Mouse (Mus musculus) intestine, postnatal 0 days (tissue): ENCODE measurements at regions not wholly inside any gene's neighbourhood (a gene's known extent, or its start where the extent isn't known, plus 50 kb on each side); places are given as distances from the start of the nearest gene placed in this dataset.

Experiments
- ATAC-seq: fragments of 200-750 bp; cut with Nextera tagmentation; 2 replicates; pipeline ENCODE4 v1.8.0; 2017; ENCODE audit warnings: mild to moderate bottlenecking, moderate TSS enrichment, moderate library complexity
- H3K27ac ChIP-seq: fragments of 300-500 bp; sonication (generic); 2 replicates; pipeline ENCODE4 v1.5.1; 2014; ENCODE audit warnings: mild to moderate bottlenecking, low read depth, low read length, moderate library complexity
- H3K27me3 ChIP-seq: fragments of 300-500 bp; sonication (generic); replicated peaks from 2 replicates; pipeline ENCODE4 v1.6.1; 2014; ENCODE audit warnings: low read length, mixed read lengths; ENCODE audit not compliant: control insufficient read depth, insufficient read depth
- H3K36me3 ChIP-seq: fragments of 300-500 bp; sonication (generic); 2 replicates; pipeline ENCODE4 v1.6.1; 2014; ENCODE audit warnings: mild to moderate bottlenecking, moderate library complexity; ENCODE audit not compliant: control insufficient read depth, insufficient read depth
- H3K4me1 ChIP-seq: fragments of 300-500 bp; sonication (generic); replicated peaks from 2 replicates; pipeline ENCODE4 v1.6.1; 2014; ENCODE audit warnings: antibody characterized with exemption, low read length, mixed read lengths; ENCODE audit not compliant: control insufficient read depth, insufficient read depth
- H3K4me2 ChIP-seq: fragments of 300-500 bp; sonication (generic); replicated peaks from 2 replicates; pipeline ENCODE4 v1.6.1; 2014; ENCODE audit warnings: low read depth, mild to moderate bottlenecking, moderate library complexity
- H3K4me3 ChIP-seq: fragments of 300-500 bp; sonication (generic); 2 replicates; pipeline ENCODE4 v1.5.1; 2014; ENCODE audit warnings: low read depth, low read length
- H3K9ac ChIP-seq: fragments of 300-500 bp; sonication (generic); 2 replicates; pipeline ENCODE4 v1.6.1; 2014; ENCODE audit warnings: mild to moderate bottlenecking, low read depth, low read length
- H3K9me3 ChIP-seq: fragments of 300-500 bp; sonication (generic); 2 replicates; pipeline ENCODE4 v1.6.1; 2016; ENCODE audit warnings: mixed run types; ENCODE audit not compliant: control insufficient read depth
- CTCF ChIP-seq: sonication (generic); IDR thresholded peaks from 2 replicates; pipeline ENCODE4 v1.5.1; 2016; ENCODE audit warnings: low read depth, mild to moderate bottlenecking, control low read depth, antibody characterized with exemption, moderate library complexity
- WGBS: fragments of 180-500 bp; shearing (Covaris S2); extraction: QIAGEN DNeasy Blood & Tissue Kit; methylation state at CpG from one replicate; pipeline ENCODE4 v1.1.7; 2014; 5-methylcytosine and 5-hydroxymethylcytosine counted together

- Histone ChIP-seq H3K27me3 (no peaks in the 10 kb centered on the region), H3K9ac (no peak overlapping the region), H3K4me3 (no peak overlapping the region), H3K4me2 (no peak overlapping the region), H3K4me1 (no peaks in the 10 kb centered on the region), H3K27ac (no peak overlapping the region), H3K9me3 (no peaks in the 10 kb centered on the region), H3K36me3 (no peaks in the 10 kb centered on the region)
- TF ChIP-seq CTCF = no peak
- ATAC-seq = no peak
- WGBS = 67% methylated on average over 17 of the region's 17 CpGs
These were observed 156.2 kb upstream of the Cdyl start for GRCm38 (mm10) chr13:35503362-35503821.

GRCm38 (mm10) chr13:35507195-35507594 is 152.4 kb upstream of the Cdyl start:
- 70% methylated on average over 1 of the region's 1 CpGs for WGBS
- no peak overlapping the region for H3K4me2 ChIP-seq

DNA sequence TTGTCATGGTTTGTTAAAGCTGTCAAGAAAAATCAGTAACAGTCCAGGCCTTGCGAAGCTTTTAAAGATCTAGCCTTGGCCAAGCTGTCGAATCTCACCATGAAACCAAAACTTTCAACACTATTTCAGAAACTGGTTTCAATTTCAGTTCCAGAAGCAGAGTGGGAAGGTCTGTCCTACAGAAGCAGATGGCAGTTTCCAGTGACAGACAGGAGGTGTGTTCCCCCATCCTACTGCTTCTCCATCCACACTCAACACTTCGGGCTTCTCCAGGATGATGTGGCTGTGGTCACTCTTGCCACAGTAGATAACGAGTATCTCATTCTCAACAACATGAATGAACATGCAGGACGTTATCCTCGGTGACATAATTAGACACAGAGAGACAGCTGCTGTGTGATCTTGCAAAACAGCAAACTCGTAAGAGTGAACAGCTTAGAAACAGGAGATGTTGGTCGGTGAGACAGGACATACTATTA is 147.6 kb upstream of the Cdyl start:
- H3K4me2 ChIP-seq = no peak overlapping the region

More at GRCm38 (mm10) chr13:35507195-35507594, 152.4 kb upstream of the Cdyl start:
- Histone ChIP-seq H3K9me3 (no peaks in the 10 kb centered on the region), H3K27ac (no peak overlapping the region), H3K4me1 (no peaks in the 10 kb centered on the region), H3K4me3 (no peak overlapping the region), H3K36me3 (no peaks in the 10 kb centered on the region), H3K9ac (no peak overlapping the region), H3K27me3 (no peaks in the 10 kb centered on the region)
- no peak for ATAC-seq
- TF ChIP-seq CTCF = no peak

GRCm38 (mm10) chr13:35513120-35513519 is 146.5 kb upstream of the Cdyl start:
- ATAC-seq = no peak
- no peak for TF ChIP-seq CTCF
- no peaks in the 10 kb centered on the region for H3K27me3 ChIP-seq
- no peak overlapping the region for H3K4me2 ChIP-seq
- no peak overlapping the region for H3K4me3 ChIP-seq
- WGBS = 83% methylated on average over 8 of the region's 8 CpGs
- no peak overlapping the region for H3K9ac ChIP-seq
- no peaks in the 10 kb centered on the region for H3K4me1 ChIP-seq
- no peak overlapping the region for H3K27ac ChIP-seq
- no peaks in the 10 kb centered on the region for H3K9me3 ChIP-seq
- no peaks in the 10 kb centered on the region for H3K36me3 ChIP-seq

More for the DNA sequence above, 147.6 kb upstream of the Cdyl start:
- Histone ChIP-seq H3K9me3 (no peaks in the 10 kb centered on the region), H3K4me3 (no peak overlapping the region), H3K4me1 (no peaks in the 10 kb centered on the region), H3K27me3 (no peaks in the 10 kb centered on the region), H3K27ac (no peak overlapping the region), H3K36me3 (no peaks in the 10 kb centered on the region), H3K9ac (no peak overlapping the region)
- 88% methylated on average over 8 of the region's 8 CpGs for WGBS
- ATAC-seq = no peak
- TF ChIP-seq CTCF = no peak

DNA sequence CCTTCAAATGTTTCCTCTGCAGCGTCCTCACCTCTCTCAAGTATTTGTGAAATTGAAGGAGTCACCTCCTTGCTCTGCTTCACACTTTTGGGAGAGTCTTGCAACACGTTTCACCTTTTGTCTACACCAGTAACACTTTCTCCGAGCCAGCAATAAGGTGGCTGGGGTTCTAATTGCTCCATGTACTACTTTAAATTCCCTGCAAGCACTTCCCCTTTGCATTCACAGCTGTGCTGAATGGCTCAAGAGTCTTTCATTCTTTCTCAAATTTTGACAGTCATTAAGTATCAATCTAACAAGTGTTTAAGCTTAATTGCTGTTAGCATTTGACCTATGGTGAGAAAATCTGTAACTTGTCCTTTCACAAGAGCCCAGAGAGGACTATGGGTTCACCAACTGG is 144.3 kb upstream of the Cdyl start:
- Histone ChIP-seq H3K9me3 (no peaks in the 10 kb centered on the region), H3K27me3 (no peaks in the 10 kb centered on the region), H3K4me3 (no peak overlapping the region), H3K4me1 (no peaks in the 10 kb centered on the region), H3K36me3 (no peaks in the 10 kb centered on the region), H3K27ac (no peak overlapping the region), H3K4me2 (no peak overlapping the region), H3K9ac (no peak overlapping the region)
- TF ChIP-seq CTCF = no peak
- ATAC-seq = no peak
- WGBS = 69% methylated on average over 3 of the region's 3 CpGs

- no peaks in the 10 kb centered on the region for H3K9me3 ChIP-seq
- WGBS = 77% methylated on average over 3 of the region's 3 CpGs
- H3K4me3 ChIP-seq = no peak overlapping the region
- H3K27ac ChIP-seq = no peak overlapping the region
- H3K4me1 ChIP-seq = no peaks in the 10 kb centered on the region
- no peak for ATAC-seq
- no peak overlapping the region for H3K9ac ChIP-seq
- no peak overlapping the region for H3K4me2 ChIP-seq
- H3K36me3 ChIP-seq = no peaks in the 10 kb centered on the region
- no peak for TF ChIP-seq CTCF
- no peaks in the 10 kb centered on the region for H3K27me3 ChIP-seq
These were observed 141.9 kb upstream of the Cdyl start for GRCm38 (mm10) chr13:35517692-35518091.

GRCm38 (mm10) chr13:35522272-35522671 is 137.4 kb upstream of the Cdyl start:
- no peaks in the 10 kb centered on the region for H3K27me3 ChIP-seq
- H3K36me3 ChIP-seq = no peaks in the 10 kb centered on the region
- H3K4me1 ChIP-seq = no peaks in the 10 kb centered on the region
- H3K4me2 ChIP-seq = no peak overlapping the region
- no peak for ATAC-seq
- H3K9me3 ChIP-seq = no peaks in the 10 kb centered on the region
- 84% methylated on average over 1 of the region's 1 CpGs for WGBS
- no peak overlapping the region for H3K27ac ChIP-seq
- no peak for TF ChIP-seq CTCF
- no peak overlapping the region for H3K4me3 ChIP-seq
- no peak overlapping the region for H3K9ac ChIP-seq
